Mouse (Mus musculus) megakaryocyte, adult 5-6 weeks (primary cell): ENCODE measurements around the gene Nrxn1. TPM values are rescaled to one million over a fixed set of nuclear protein-coding genes. Genes with fewer than 3 reads are reported as not detected.
"Not testable (repeated sequence)": the region's sequence is repeated elsewhere in the genome, so short reads cannot be mapped to it uniquely, and the experiment has no call there.

Experiments
- ATAC-seq: 2 replicates; pipeline ENCODE4 v1.8.0; 2016; ENCODE audit warnings: mild to moderate bottlenecking, inconsistent platforms; ENCODE audit not compliant: poor library complexity, severe bottlenecking
- total RNA-seq, 2 experiments: library from RNA; stranded (forward) in 1 of 2; stranded (reverse) in 1 of 2; fragments of 153-499, 151-499 nt in 1 of 2; fragments of 221-1000, 200-1000 nt in 1 of 2; gene quantifications; 2 replicates each; pipeline versions ENCODE4 v1.2.3 to v1.2.4; 2015 to 2017

Nrxn1 gene
- total RNA-seq, 2 experiments from 2014 or later = 0.18 to 1.5 TPM

GRCm38 (mm10) chr17:90584666-90585195 is 508.1 kb downstream of the Nrxn1 start:
- peak; percentile 73 for ATAC-seq

GRCm38 (mm10) chr17:90583826-90584534 is 508.9 kb downstream of the Nrxn1 start:
- peak; percentile 74 for ATAC-seq

- ATAC-seq = no peak
Observed at GRCm38 (mm10) chr17:90583196-90583595, 509.7 kb downstream of the Nrxn1 start.

GRCm38 (mm10) chr17:90569877-90570276 is 523.0 kb downstream of the Nrxn1 start:
- ATAC-seq = no peak

GRCm38 (mm10) chr17:90565186-90565585 is 527.7 kb downstream of the Nrxn1 start:
- no peak for ATAC-seq

GRCm38 (mm10) chr17:90556376-90556775 is 536.5 kb downstream of the Nrxn1 start:
- no peak for ATAC-seq

- ATAC-seq = no peak
Observed at GRCm38 (mm10) chr17:90550415-90550814, 542.5 kb downstream of the Nrxn1 start.

GRCm38 (mm10) chr17:90546806-90547205 is 546.1 kb downstream of the Nrxn1 start:
- ATAC-seq = no peak

- ATAC-seq = no peak
Observed at GRCm38 (mm10) chr17:90544639-90545259, 548.1 kb downstream of the Nrxn1 start.

GRCm38 (mm10) chr17:90543986-90544638 is 548.8 kb downstream of the Nrxn1 start:
- no peak for ATAC-seq

GRCm38 (mm10) chr17:90531443-90531842 is 561.4 kb downstream of the Nrxn1 start:
- ATAC-seq = no peak

- no peak for ATAC-seq
Observed at GRCm38 (mm10) chr17:90506026-90506425, 586.8 kb downstream of the Nrxn1 start.

GRCm38 (mm10) chr17:90503999-90504398 is 588.9 kb downstream of the Nrxn1 start:
- not testable (repeated sequence) for ATAC-seq

- ATAC-seq = peak; percentile 58; the same call in 1 of the 2 replicates
Observed at GRCm38 (mm10) chr17:90501023-90501675, 591.7 kb downstream of the Nrxn1 start.

- no peak for ATAC-seq
Observed at GRCm38 (mm10) chr17:90479531-90480250, 613.2 kb downstream of the Nrxn1 start.

GRCm38 (mm10) chr17:90456748-90457147 is 636.1 kb downstream of the Nrxn1 start:
- ATAC-seq = no peak

- no peak for ATAC-seq
Observed at GRCm38 (mm10) chr17:90455904-90456303, 637.0 kb downstream of the Nrxn1 start.

- ATAC-seq = no peak
Observed at GRCm38 (mm10) chr17:90455409-90455775, 637.5 kb downstream of the Nrxn1 start.

- peak; percentile 31; the same call in 1 of the 2 replicates for ATAC-seq
Observed at GRCm38 (mm10) chr17:90454738-90455408, 638.0 kb downstream of the Nrxn1 start.

- ATAC-seq = no peak
Observed at GRCm38 (mm10) chr17:90454356-90454737, 638.5 kb downstream of the Nrxn1 start.
